Mouse (Mus musculus) hindbrain, postnatal 0 days (tissue): ENCODE measurements around the gene Sclt1. TPM values are rescaled to one million over a fixed set of nuclear protein-coding genes. Genes with fewer than 3 reads are reported as not detected.

Experiments
- ATAC-seq: fragments of 200-750 bp; cut with Nextera tagmentation; 2 replicates; pipeline ENCODE4 v1.8.0; 2017; ENCODE audit warnings: mild to moderate bottlenecking, moderate TSS enrichment, moderate library complexity
- DNase-seq: peaks from one replicate; pipeline ENCODE4 v3.0.0-alpha.2; 2015; ENCODE audit warnings: low spot score
- H3K27ac ChIP-seq: fragments of 300-500 bp; sonication (generic); 2 replicates; pipeline ENCODE4 v1.5.1; 2014; ENCODE audit warnings: mild to moderate bottlenecking
- H3K27me3 ChIP-seq: fragments of 300-500 bp; sonication (generic); 2 replicates; pipeline ENCODE4 v1.6.1; 2014; ENCODE audit warnings: low read length, mixed read lengths; ENCODE audit not compliant: insufficient read depth
- H3K36me3 ChIP-seq: fragments of 300-500 bp; sonication (generic); 2 replicates; pipeline ENCODE4 v1.6.1; 2014; ENCODE audit warnings: low read length, mixed read lengths; ENCODE audit not compliant: insufficient read depth
- H3K4me1 ChIP-seq: fragments of 300-500 bp; sonication (generic); 2 replicates; pipeline ENCODE4 v1.6.1; 2014; ENCODE audit warnings: antibody characterized with exemption, low read length, mixed read lengths; ENCODE audit not compliant: insufficient read depth
- H3K4me2 ChIP-seq: fragments of 300-500 bp; sonication (generic); 2 replicates; pipeline ENCODE4 v1.6.1; 2014; ENCODE audit warnings: low read depth, mild to moderate bottlenecking, low read length, moderate library complexity, mixed read lengths
- H3K4me3 ChIP-seq: fragments of 300-500 bp; sonication (generic); 2 replicates; pipeline ENCODE4 v1.5.1; 2014; ENCODE audit warnings: low read length
- H3K9ac ChIP-seq: fragments of 300-500 bp; sonication (generic); replicated peaks from 2 replicates; pipeline ENCODE4 v1.6.1; 2014; ENCODE audit warnings: mild to moderate bottlenecking, low read length, moderate library complexity, mixed read lengths
- H3K9me3 ChIP-seq: fragments of 300-500 bp; sonication (generic); 2 replicates; pipeline ENCODE4 v1.6.1; 2016; ENCODE audit warnings: low read length, mixed read lengths
- CTCF ChIP-seq: IDR thresholded peaks from 2 replicates; pipeline ENCODE4 v1.5.1; 2016; ENCODE audit warnings: antibody characterized with exemption, control low read depth, low read depth
- WGBS: fragments of 180-500 bp; shearing (Covaris S2); extraction: QIAGEN DNeasy Blood & Tissue Kit; methylation state at CpG from one replicate; pipeline ENCODE4 v1.1.7; 2014; 5-methylcytosine and 5-hydroxymethylcytosine counted together
- polyA plus RNA-seq: library from polyadenylated mRNA; unstranded; fragments of >200 nt; fragmentation: Nextera tagmentation; extraction: Ambion mirVana; gene quantifications from 2 replicates; pipeline ENCODE4 v1.2.1, GENCODE M21; 2015
- total RNA-seq: library from RNA; depleted of rRNA; stranded (reverse); fragments of >200 nt; gene quantifications from 2 replicates; pipeline ENCODE4 v1.2.3, GENCODE M21; 2014

Gene Sclt1
- total and polyA plus RNA-seq, 2 experiments from 2014 or later = 15.9 to 18.2 TPM

DNA sequence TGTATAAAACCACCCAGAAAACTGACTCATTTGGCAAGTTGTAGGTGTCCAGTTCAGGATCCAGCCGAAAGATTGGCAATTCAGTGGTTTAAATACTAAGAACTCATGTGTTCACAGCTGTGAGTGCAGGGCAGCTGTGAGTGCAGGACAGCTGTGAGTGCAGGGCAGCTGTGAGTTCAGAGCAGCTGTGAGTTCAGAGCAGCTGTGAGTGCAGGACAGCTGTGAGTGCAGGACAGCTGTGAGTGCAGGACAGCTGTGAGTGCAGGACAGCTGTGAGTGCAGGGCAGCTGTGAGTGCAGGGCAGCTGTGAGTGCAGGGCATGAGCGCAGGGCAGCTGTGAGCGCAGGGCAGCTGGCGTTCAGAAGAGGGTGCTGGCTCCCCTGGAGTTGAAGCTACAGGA is 147.3 kb downstream of the Sclt1 start:
- Histone ChIP-seq H3K36me3 (peaks cover 39% of the 10 kb centered on the region; the same call in 1 of the 2 replicates), H3K4me1 (no peaks in the 10 kb centered on the region), H3K9ac (no peak overlapping the region), H3K4me2 (no peak overlapping the region), H3K27me3 (no peaks in the 10 kb centered on the region), H3K4me3 (no peak overlapping the region), H3K27ac (no peak overlapping the region), H3K9me3 (no peaks in the 10 kb centered on the region)
- TF ChIP-seq CTCF = no peak
- no peak for ATAC-seq
- WGBS = 98% methylated on average over 4 of the region's 4 CpGs
- DNase-seq = no peak

DNA sequence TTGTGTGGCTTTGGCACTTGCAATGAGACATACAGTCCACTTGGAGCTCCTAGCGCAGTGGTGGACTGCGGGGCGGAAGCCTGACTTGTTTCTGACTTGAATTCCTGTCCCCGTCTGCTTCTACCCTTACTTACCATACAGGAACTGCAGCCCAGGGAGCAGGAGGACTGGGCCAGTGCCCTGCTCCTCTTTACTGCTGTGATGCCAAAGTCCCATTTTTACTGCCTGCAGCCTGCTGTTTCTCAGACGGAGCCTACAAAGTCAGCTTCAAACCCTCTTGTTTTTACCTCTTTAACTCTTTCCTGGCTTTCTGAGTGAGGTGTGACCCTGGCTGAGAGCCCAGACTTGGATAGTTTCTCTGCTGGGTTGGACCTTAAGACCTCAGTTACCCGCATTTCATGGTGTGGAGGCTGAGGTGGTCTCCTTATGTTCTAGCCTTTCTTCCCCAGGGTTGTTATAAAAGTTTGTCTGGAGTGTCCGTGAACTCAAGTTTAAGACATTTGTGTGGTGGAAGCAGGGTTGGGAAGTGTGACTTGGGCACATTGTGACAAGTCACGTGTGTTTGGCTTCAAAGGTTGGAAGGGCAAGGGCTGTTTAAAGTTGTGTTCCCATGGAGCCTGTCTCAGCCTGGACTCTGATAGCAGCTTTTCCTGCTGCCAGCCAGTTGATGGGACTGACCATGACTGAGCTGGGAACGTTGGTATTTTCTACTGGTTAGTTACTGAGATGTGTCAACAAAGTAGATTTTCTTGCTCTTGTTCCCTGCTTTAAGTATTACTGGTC is 148.0 kb downstream of the Sclt1 start:
- Histone ChIP-seq H3K9ac (no peak overlapping the region), H3K27me3 (no peaks in the 10 kb centered on the region), H3K36me3 (peaks cover 39% of the 10 kb centered on the region; the same call in 1 of the 2 replicates), H3K4me2 (no peak overlapping the region), H3K4me3 (no peak overlapping the region), H3K9me3 (no peaks in the 10 kb centered on the region), H3K27ac (no peak overlapping the region), H3K4me1 (no peaks in the 10 kb centered on the region)
- TF ChIP-seq CTCF = no peak
- ATAC-seq (no peak), DNase-seq (no peak)
- 84% methylated on average over 9 of the region's 9 CpGs for WGBS

DNA sequence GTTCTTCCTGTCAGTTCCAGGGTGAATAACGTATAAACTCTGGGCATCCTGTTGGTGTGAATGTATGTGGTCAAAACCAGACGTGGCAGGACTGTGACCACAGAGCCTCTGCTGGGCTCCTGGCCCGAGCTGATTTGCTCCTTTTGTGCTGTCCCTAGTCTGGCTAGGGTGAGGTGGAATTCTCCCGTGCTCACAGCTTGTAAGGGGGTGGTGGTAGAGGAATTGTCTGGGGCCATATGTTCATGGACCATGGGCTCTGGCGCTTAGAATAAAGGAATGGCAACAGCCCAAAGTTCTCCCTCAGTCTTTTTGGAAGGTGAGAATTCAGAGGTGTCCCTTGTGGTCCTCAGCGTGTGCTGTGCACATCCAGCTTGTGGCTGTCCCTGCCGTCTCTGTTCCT is 149.5 kb downstream of the Sclt1 start:
- ATAC-seq = no peak
- TF ChIP-seq CTCF = no peak
- peaks cover 31% of the 10 kb centered on the region; the same call in 1 of the 2 replicates for H3K36me3 ChIP-seq
- DNase-seq = no peak
- H3K27me3 ChIP-seq = no peaks in the 10 kb centered on the region
- no peak overlapping the region for H3K4me2 ChIP-seq
- 0 out of 2 replicates have a peak, but pooled peaks cover 1% of the 10 kb centered on the region for H3K4me1 ChIP-seq
- no peak overlapping the region for H3K27ac ChIP-seq
- H3K9ac ChIP-seq = no peak overlapping the region
- 69% methylated on average over 7 of the region's 7 CpGs for WGBS
- H3K9me3 ChIP-seq = no peaks in the 10 kb centered on the region
- H3K4me3 ChIP-seq = no peak overlapping the region

DNA sequence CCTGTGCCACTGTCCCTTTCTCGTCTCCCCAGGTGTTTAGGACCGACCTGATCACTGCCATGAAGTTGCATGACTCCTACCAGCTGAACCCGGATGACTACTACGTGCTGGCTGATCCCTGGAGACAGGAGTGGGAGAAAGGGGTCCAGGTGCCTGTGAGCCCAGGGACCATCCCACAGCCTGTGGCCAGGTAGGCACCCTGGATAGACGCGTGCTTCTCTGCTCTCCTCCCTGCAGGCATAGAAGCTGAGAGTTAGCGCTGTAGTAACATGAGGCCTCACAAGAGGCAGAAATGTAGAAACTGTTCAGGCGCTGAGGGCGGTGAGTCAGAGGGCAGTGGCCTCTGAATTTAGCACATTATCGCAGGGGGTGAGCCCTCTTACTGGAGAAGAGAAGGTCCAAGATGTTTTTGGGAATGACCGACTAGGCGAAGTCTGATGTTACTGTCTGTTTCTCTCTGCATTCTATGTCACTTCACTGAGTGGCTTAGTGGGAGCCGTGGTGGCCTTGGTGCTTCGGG is 150.6 kb downstream of the Sclt1 start:
- Histone ChIP-seq H3K27me3 (no peaks in the 10 kb centered on the region), H3K9ac (no peak overlapping the region), H3K4me2 (no peak overlapping the region), H3K4me3 (no peak overlapping the region), H3K9me3 (no peaks in the 10 kb centered on the region), H3K27ac (no peak overlapping the region), H3K36me3 (peaks cover 20% of the 10 kb centered on the region; the same call in 1 of the 2 replicates), H3K4me1 (0 out of 2 replicates have a peak, but pooled peaks cover 2% of the 10 kb centered on the region)
- no peak for TF ChIP-seq CTCF
- WGBS = 96% methylated on average over 14 of the region's 14 CpGs
- no peak for ATAC-seq
- no peak for DNase-seq

DNA sequence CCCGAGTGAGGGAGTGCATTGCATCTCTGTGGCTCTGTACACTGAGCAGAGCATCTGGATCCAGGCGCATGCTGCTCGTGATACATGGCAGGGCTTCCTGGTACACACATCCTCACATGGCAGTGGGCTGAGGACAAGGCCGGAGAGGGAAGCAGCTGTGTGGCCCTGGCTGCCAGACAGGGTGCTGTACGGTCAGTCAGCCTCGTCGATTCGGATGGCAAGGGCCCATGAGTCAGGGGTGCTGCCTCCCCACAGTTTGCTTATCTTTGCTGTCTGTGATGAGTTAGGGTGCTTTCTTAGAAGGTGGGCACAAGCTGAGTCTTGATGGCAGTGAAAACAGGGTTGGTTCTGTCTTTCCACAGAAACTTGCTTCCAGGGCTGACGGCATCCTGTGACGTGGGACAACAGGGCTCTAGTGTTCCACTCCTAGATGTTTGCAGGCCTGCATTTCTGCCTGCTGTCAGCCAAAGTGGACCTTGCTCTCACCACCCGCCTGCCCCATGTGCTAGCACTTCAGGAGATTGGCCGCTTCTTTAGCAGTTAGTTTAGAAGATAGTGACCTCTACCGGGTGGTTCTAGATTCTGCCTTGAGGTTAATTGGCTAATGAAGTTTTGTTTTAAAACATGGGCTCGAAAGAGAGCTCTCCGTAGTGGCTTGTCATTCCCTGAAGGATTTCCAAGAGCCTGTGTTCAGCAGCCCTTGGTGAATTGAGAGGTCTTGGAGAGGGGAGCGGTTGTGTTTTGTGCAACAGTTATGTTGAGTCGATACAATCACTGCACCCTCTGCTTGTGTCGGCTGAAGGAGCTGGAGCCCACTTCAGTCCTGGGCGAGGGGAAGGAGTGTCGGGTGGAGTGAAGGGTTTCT is 151.4 kb downstream of the Sclt1 start:
- H3K27ac ChIP-seq = no peak overlapping the region
- no peak overlapping the region for H3K4me3 ChIP-seq
- no peak overlapping the region for H3K4me2 ChIP-seq
- TF ChIP-seq CTCF = 0 out of 2 replicates have a peak, but pooled peaks have one; percentile 21
- no peaks in the 10 kb centered on the region for H3K9me3 ChIP-seq
- H3K36me3 ChIP-seq = peaks cover 20% of the 10 kb centered on the region; the same call in 1 of the 2 replicates
- no peaks in the 10 kb centered on the region for H3K27me3 ChIP-seq
- H3K9ac ChIP-seq = no peak overlapping the region
- DNase-seq (no peak), ATAC-seq (no peak)
- WGBS = 82% methylated on average over 20 of the region's 20 CpGs
- 0 out of 2 replicates have a peak, but pooled peaks cover 2% of the 10 kb centered on the region for H3K4me1 ChIP-seq

DNA sequence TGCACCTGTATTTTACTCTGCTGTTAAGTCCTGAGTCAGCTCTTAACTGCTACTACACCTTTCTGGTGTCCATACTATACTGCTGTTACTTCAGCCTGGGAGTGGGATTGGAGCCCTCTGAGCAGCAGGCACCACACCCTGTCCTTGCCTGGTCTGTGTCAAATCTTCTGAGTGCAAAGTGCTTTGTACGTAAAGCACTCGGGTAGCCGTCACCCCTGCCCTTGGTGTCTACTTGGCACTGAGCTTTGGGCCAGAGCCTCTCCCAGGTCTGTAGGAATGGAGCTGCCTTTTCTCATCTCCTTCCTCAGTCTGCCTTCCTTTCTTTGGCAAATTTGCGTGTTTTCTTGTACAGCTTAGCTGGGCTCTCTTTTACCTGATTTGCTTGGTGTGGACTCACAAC is 152.3 kb downstream of the Sclt1 start:
- Histone ChIP-seq H3K4me1 (0 out of 2 replicates have a peak, but pooled peaks cover 2% of the 10 kb centered on the region), H3K4me3 (no peak overlapping the region), H3K9me3 (no peaks in the 10 kb centered on the region), H3K4me2 (no peak overlapping the region), H3K27me3 (no peaks in the 10 kb centered on the region), H3K9ac (no peak overlapping the region), H3K27ac (no peak overlapping the region), H3K36me3 (0 out of 2 replicates have a peak, but pooled peaks cover 15% of the 10 kb centered on the region)
- ATAC-seq (no peak), DNase-seq (no peak)
- 73% methylated on average over 4 of the region's 4 CpGs for WGBS
- TF ChIP-seq CTCF = no peak
